19 mouse cellular contexts compared by ENCODE assay signal in genomic region chr1:171268341-171268740, GRCm38 (mm10).
"Had no signal": no experiment of that assay in that cellular context is flagged by ENCODE, and none has a peak within 500 bp of the region (broad histone marks: within the 10 kb centered on the region; RNA-seq: fewer than 3 reads in every experiment).

No protein-coding gene starts in this region.

- H3K9me3 ChIP-seq: limb, embryonic 12.5 days; liver, embryonic 15.5 days; megakaryocyte, embryonic 14.5 days; neural tube, embryonic 13.5 days had no signal

- H3K9ac ChIP-seq: limb, embryonic 12.5 days; liver, embryonic 15.5 days; neural tube, embryonic 13.5 days had no signal

- H3K27ac ChIP-seq: kidney, postnatal 0 days; limb, embryonic 12.5 days; liver, embryonic 15.5 days; neural tube, embryonic 13.5 days had no signal

- DNase-seq: kidney, adult 8-10 months; kidney, postnatal 36 days; layer of hippocampus, adult 9-11 months; liver; lung, adult 2 months; lung, postnatal 4 days; retina, postnatal 1 day; right cerebral cortex, postnatal 4 days; spleen, adult 18-20 months; thymus, adult 2 months; thymus, postnatal 36 days had no signal

- H3K4me3 ChIP-seq: limb, embryonic 12.5 days; liver, embryonic 15.5 days; megakaryocyte, embryonic 14.5 days; neural tube, embryonic 13.5 days had no signal

- H3K4me2 ChIP-seq: limb, embryonic 12.5 days; liver, embryonic 15.5 days; midbrain, embryonic 11.5 days; neural tube, embryonic 13.5 days had no signal

- ATAC-seq: lung, postnatal 0 days; midbrain, embryonic 16.5 days had no signal

- H3K27me3 ChIP-seq: limb, embryonic 12.5 days; neural tube, embryonic 13.5 days had no signal
